Mouse (Mus musculus) megakaryocyte, embryonic 14.5 days (primary cell): ENCODE results near the gene Msh3.

Experiments
- FLI1 ChIP-seq: IDR thresholded peaks from 2 replicates; pipeline ENCODE4 v1.6.1; 2012; ENCODE audit warnings: low read length, inconsistent platforms, mixed read lengths
- GATA1 ChIP-seq: IDR thresholded peaks from 3 replicates; pipeline ENCODE4 v1.6.1; 2012; ENCODE audit warnings: mixed read lengths, low read length, inconsistent platforms, borderline replicate concordance

- no peak for TF ChIP-seq GATA1
- no peak for TF ChIP-seq FLI1
Measured at GRCm38 (mm10) chr13:92252331-92252730, 102.5 kb downstream of the Msh3 start.
